Mouse (Mus musculus) heart, embryonic 12.5 days (tissue): Measurements from ENCODE around the gene Gdnf. TPM values are rescaled to one million over a fixed set of nuclear protein-coding genes. Genes with fewer than 3 reads are reported as not detected.

Source experiments
- ATAC-seq: fragments of 200-750 bp; cut with Nextera tagmentation; 2 replicates; pipeline ENCODE4 v1.8.0; 2017; ENCODE audit warnings: moderate TSS enrichment, moderate library complexity; ENCODE audit not compliant: insufficient number of reproducible peaks, low FRiP score
- H3K27ac ChIP-seq: fragments of 300-500 bp; sonication (generic); 2 replicates; pipeline ENCODE4 v1.5.1; 2016; ENCODE audit warnings: mild to moderate bottlenecking, moderate library complexity; ENCODE audit not compliant: poor library complexity, severe bottlenecking
- H3K27me3 ChIP-seq: fragments of 300-500 bp; sonication (generic); replicated peaks from 2 replicates; pipeline ENCODE4 v1.6.1; 2016; ENCODE audit warnings: mild to moderate bottlenecking, moderate library complexity
- H3K36me3 ChIP-seq: fragments of 300-500 bp; sonication (generic); 2 replicates; pipeline ENCODE4 v1.6.1; 2016; ENCODE audit warnings: mild to moderate bottlenecking, moderate library complexity
- H3K4me1 ChIP-seq: fragments of 300-500 bp; sonication (generic); replicated peaks from 2 replicates; pipeline ENCODE4 v1.6.1; 2016; ENCODE audit warnings: mild to moderate bottlenecking
- H3K4me2 ChIP-seq: fragments of 300-500 bp; sonication (generic); 2 replicates; pipeline ENCODE4 v1.6.1; 2016; ENCODE audit warnings: mild to moderate bottlenecking, moderate library complexity
- H3K4me3 ChIP-seq: fragments of 300-500 bp; sonication (generic); 2 replicates; pipeline ENCODE4 v1.5.1; 2016; ENCODE audit warnings: mild to moderate bottlenecking
- H3K9ac ChIP-seq: fragments of 300-500 bp; sonication (generic); 2 replicates; pipeline ENCODE4 v1.6.1; 2016; ENCODE audit warnings: mild to moderate bottlenecking, moderate library complexity
- H3K9me3 ChIP-seq: fragments of 300-500 bp; sonication (generic); replicated peaks from 2 replicates; pipeline ENCODE4 v1.6.1; 2016; ENCODE audit warnings: mild to moderate bottlenecking, moderate library complexity
- WGBS: fragments of 180-500 bp; shearing (Covaris S2); methylation state at CpG from one replicate; pipeline ENCODE4 v1.1.7; 2016; 5-methylcytosine and 5-hydroxymethylcytosine counted together
- polyA plus RNA-seq: library from polyadenylated mRNA; unstranded; fragments of >200 nt; fragmentation: Nextera tagmentation; extraction: Ambion mirVana; gene quantifications from 2 replicates; pipeline ENCODE4 v1.2.1, GENCODE M21; 2016

Gdnf gene
- polyA plus RNA-seq, 1 experiment from 2014 or later = 0.15 TPM

GRCm38 (mm10) chr15:7814917-7815316 is 4.3 kb downstream of the Gdnf start:
- H3K36me3 ChIP-seq = no peaks in the 10 kb centered on the region
- H3K9ac ChIP-seq = no peak overlapping the region
- H3K27ac ChIP-seq = no peak overlapping the region
- WGBS = 7% methylated on average over 13 of the region's 13 CpGs
- no peaks in the 10 kb centered on the region for H3K9me3 ChIP-seq
- H3K4me1 ChIP-seq = peaks cover 38% of the 10 kb centered on the region
- peak overlapping the region; percentile 83 for H3K4me2 ChIP-seq
- peaks cover 93% of the 10 kb centered on the region for H3K27me3 ChIP-seq
- peak overlapping the region; percentile 47 for H3K4me3 ChIP-seq
- ATAC-seq = 0 out of 2 replicates have a peak, but pooled peaks have one; percentile 5

- peaks cover 35% of the 10 kb centered on the region for H3K4me1 ChIP-seq
- no peak for ATAC-seq
- no peak overlapping the region for H3K27ac ChIP-seq
- peak overlapping the region; percentile 83 for H3K4me2 ChIP-seq
- H3K9me3 ChIP-seq = no peaks in the 10 kb centered on the region
- H3K27me3 ChIP-seq = peaks cover 88% of the 10 kb centered on the region
- H3K4me3 ChIP-seq = peak overlapping the region; percentile 47
- H3K9ac ChIP-seq = peak overlapping the region; percentile 52; the same call in 1 of the 2 replicates
- under 1% methylated on average over 35 of the region's 36 CpGs for WGBS
- H3K36me3 ChIP-seq = no peaks in the 10 kb centered on the region
Observed at GRCm38 (mm10) chr15:7815521-7815944, 4.9 kb downstream of the Gdnf start.

GRCm38 (mm10) chr15:7823886-7824285 is 13.2 kb downstream of the Gdnf start:
- Histone ChIP-seq H3K4me2 (no peak overlapping the region), H3K9ac (no peak overlapping the region), H3K36me3 (no peaks in the 10 kb centered on the region), H3K4me3 (no peak overlapping the region), H3K4me1 (peaks cover 18% of the 10 kb centered on the region), H3K27me3 (peaks cover 13% of the 10 kb centered on the region), H3K27ac (no peak overlapping the region), H3K9me3 (no peaks in the 10 kb centered on the region)
- 47% methylated on average over 6 of the region's 6 CpGs for WGBS
- ATAC-seq = no peak

GRCm38 (mm10) chr15:7825530-7825929 is 14.9 kb downstream of the Gdnf start:
- 11% methylated on average over 6 of the region's 6 CpGs for WGBS
- Histone ChIP-seq H3K9me3 (no peaks in the 10 kb centered on the region), H3K4me3 (no peak overlapping the region), H3K4me2 (no peak overlapping the region), H3K27me3 (peaks cover 5% of the 10 kb centered on the region; the same call in 1 of the 2 replicates), H3K36me3 (no peaks in the 10 kb centered on the region), H3K4me1 (peaks cover 18% of the 10 kb centered on the region), H3K27ac (peak overlapping the region; percentile 18; the same call in 1 of the 2 replicates), H3K9ac (no peak overlapping the region)
- peak; percentile 68 for ATAC-seq

GRCm38 (mm10) chr15:7835404-7835803 is 24.8 kb downstream of the Gdnf start:
- 83% methylated on average over 9 of the region's 9 CpGs for WGBS
- H3K9ac ChIP-seq = no peak overlapping the region
- H3K4me2 ChIP-seq = no peak overlapping the region
- H3K27me3 ChIP-seq = no peaks in the 10 kb centered on the region
- no peaks in the 10 kb centered on the region for H3K4me1 ChIP-seq
- no peak overlapping the region for H3K27ac ChIP-seq
- H3K4me3 ChIP-seq = no peak overlapping the region
- H3K36me3 ChIP-seq = no peaks in the 10 kb centered on the region
- 0 out of 2 replicates have a peak, but pooled peaks cover 3% of the 10 kb centered on the region for H3K9me3 ChIP-seq
- ATAC-seq = no peak

DNA sequence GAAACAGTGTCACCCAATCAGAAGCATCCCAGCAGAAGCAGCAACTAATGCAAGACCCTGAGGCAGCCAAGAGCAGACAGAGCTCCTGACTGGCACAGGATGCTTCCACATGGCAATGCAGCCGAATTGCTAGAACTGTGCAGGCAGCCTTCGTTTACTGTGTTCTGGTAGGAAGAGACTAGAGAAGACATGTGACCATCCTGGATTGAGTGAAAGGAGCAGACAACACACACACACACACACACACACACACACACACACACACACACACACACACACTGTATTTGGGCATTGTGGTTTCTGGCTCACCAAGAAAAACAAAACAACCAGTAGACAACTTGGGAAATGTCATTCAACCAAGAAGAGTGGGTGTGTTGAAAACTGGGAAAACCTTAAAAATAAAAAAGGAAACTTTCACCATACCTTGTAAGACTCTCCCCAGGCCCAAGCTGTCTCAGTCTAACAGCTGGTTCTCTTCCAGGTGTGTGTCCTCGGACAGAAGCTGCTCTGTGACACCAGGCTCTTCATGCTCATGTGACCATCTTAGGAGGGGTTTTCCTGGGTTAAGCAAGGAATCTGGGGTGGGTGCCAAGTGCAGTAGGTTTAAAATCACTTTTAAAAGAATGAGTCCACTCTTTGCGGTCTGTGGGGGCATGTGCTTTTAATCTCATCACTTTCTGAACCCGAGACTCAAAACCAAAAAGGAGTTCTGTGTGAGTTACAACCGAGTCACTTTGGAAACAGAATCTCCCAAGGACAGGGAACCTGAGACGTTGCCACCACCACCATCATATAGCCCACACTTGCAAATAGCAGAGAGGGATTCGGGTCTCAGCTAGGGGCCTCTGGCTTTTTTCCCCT is 27.6 kb downstream of the Gdnf start:
- ATAC-seq = no peak

DNA sequence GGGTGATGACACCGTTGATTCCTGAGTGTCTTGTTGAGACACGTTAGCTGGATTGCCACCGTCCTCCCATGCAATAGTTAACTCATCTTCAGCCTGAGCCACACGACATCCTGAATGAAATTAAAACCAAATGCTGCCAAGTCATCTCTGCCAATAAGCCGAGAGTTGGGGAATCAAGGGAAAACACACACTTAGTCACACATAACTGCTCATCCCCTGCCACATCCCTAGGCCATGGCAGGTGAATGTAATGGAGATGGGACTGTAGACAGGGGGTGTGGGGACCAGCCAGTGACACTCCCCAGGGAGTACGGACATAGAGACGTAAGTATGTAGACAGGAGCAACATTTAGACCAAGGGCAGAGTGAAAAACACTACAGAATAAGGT is 28.3 kb downstream of the Gdnf start:
- Histone ChIP-seq H3K36me3 (no peaks in the 10 kb centered on the region), H3K4me3 (no peak overlapping the region), H3K27me3 (no peaks in the 10 kb centered on the region), H3K9me3 (0 out of 2 replicates have a peak, but pooled peaks cover 3% of the 10 kb centered on the region), H3K4me1 (no peaks in the 10 kb centered on the region), H3K9ac (no peak overlapping the region), H3K27ac (no peak overlapping the region), H3K4me2 (no peak overlapping the region)
- ATAC-seq = no peak
- WGBS = 70% methylated on average over 7 of the region's 7 CpGs

More for the DNA sequence above, 27.6 kb downstream of the Gdnf start:
- Histone ChIP-seq H3K27me3 (no peaks in the 10 kb centered on the region), H3K4me2 (no peak overlapping the region), H3K9ac (no peak overlapping the region), H3K4me1 (no peaks in the 10 kb centered on the region), H3K9me3 (0 out of 2 replicates have a peak, but pooled peaks cover 3% of the 10 kb centered on the region), H3K36me3 (no peaks in the 10 kb centered on the region), H3K27ac (no peak overlapping the region), H3K4me3 (no peak overlapping the region)
- WGBS = 59% methylated on average over 8 of the region's 8 CpGs

DNA sequence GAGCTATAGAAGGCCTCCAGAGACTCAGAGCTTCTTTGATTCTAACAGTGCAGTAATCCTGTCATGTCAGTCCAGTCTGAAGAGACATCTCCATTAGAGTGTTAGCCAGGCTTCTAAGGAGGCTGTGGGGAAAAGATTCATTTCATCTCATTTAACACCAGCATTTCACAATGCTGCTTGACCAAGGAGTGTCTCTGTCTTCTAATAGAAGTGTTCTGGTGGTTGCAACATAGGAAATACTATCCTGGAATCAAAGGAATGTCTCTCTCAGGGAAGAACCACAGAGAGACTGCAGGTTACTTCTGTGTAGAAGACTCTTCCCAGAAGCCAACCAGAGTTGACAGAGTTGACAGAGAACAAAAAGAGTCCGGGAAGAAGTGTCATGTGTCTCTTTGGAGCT is 31.0 kb downstream of the Gdnf start:
- H3K27ac ChIP-seq = no peak overlapping the region
- H3K4me2 ChIP-seq = no peak overlapping the region
- 0 out of 2 replicates have a peak, but pooled peaks cover 4% of the 10 kb centered on the region for H3K9me3 ChIP-seq
- no peak for ATAC-seq
- no peaks in the 10 kb centered on the region for H3K36me3 ChIP-seq
- no peak overlapping the region for H3K9ac ChIP-seq
- 74% methylated on average over 1 of the region's 1 CpGs for WGBS
- H3K4me3 ChIP-seq = no peak overlapping the region
- H3K4me1 ChIP-seq = no peaks in the 10 kb centered on the region
- no peaks in the 10 kb centered on the region for H3K27me3 ChIP-seq

GRCm38 (mm10) chr15:7842398-7842797 is 31.8 kb downstream of the Gdnf start:
- Histone ChIP-seq H3K4me2 (no peak overlapping the region), H3K27ac (no peak overlapping the region), H3K36me3 (no peaks in the 10 kb centered on the region), H3K27me3 (no peaks in the 10 kb centered on the region), H3K9me3 (0 out of 2 replicates have a peak, but pooled peaks cover 4% of the 10 kb centered on the region), H3K9ac (no peak overlapping the region), H3K4me1 (no peaks in the 10 kb centered on the region), H3K4me3 (no peak overlapping the region)
- WGBS = 79% methylated on average over 4 of the region's 4 CpGs
- no peak for ATAC-seq

DNA sequence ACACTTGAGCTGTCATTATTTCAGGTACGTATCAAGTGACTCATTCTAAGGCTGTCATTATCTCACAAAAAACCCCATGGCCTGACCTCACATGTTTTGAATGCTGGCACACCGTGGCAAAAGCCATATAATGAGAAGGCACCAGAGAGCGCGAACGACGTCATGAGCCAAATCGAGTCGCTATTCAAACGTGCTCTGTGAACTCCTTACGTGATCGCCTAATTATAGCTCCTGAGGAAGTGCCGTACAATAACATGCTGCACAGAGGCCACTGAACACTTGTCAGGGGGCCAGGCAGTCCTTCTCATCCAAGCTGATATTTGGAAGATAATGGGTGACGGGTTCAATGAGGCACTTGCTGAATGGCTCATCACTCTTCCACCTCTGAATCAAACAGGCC is 46.8 kb downstream of the Gdnf start:
- WGBS = 46% methylated on average over 13 of the region's 13 CpGs
- H3K4me2 ChIP-seq = peak overlapping the region; percentile 11; the same call in 1 of the 2 replicates
- 0 out of 2 replicates have a peak, but pooled peaks have one; percentile 42 for ATAC-seq

GRCm38 (mm10) chr15:7858841-7859240 is 48.2 kb downstream of the Gdnf start:
- H3K27ac ChIP-seq = no peak overlapping the region
- no peaks in the 10 kb centered on the region for H3K27me3 ChIP-seq
- H3K9me3 ChIP-seq = no peaks in the 10 kb centered on the region
- no peak for ATAC-seq
- no peaks in the 10 kb centered on the region for H3K36me3 ChIP-seq
- H3K9ac ChIP-seq = no peak overlapping the region
- H3K4me2 ChIP-seq = no peak overlapping the region
- WGBS = 58% methylated on average over 5 of the region's 5 CpGs
- H3K4me3 ChIP-seq = no peak overlapping the region
- peaks cover 6% of the 10 kb centered on the region; the same call in 1 of the 2 replicates for H3K4me1 ChIP-seq

More for the DNA sequence above, 46.8 kb downstream of the Gdnf start:
- Histone ChIP-seq H3K9me3 (no peaks in the 10 kb centered on the region), H3K4me1 (peaks cover 6% of the 10 kb centered on the region; the same call in 1 of the 2 replicates), H3K36me3 (no peaks in the 10 kb centered on the region), H3K9ac (no peak overlapping the region), H3K4me3 (no peak overlapping the region), H3K27me3 (no peaks in the 10 kb centered on the region), H3K27ac (no peak overlapping the region)
